Mouse (Mus musculus) testis, adult 2 months (tissue): ENCODE measurements around the gene Gm26661.

ENCODE experiments used
- CTCF ChIP-seq: fragments of 200-500 bp; IDR thresholded peaks from 2 replicates; pipeline ENCODE4 v1.5.1; 2012; ENCODE audit warnings: low read depth, mild to moderate bottlenecking, inconsistent platforms, low read length, moderate library complexity; ENCODE audit not compliant: control insufficient read depth, insufficient read depth, insufficient replicate concordance
- POLR2A ChIP-seq: fragments of 200-500 bp; IDR thresholded peaks from 2 replicates; pipeline ENCODE4 v1.6.1; 2012; ENCODE audit warnings: low read depth, mild to moderate bottlenecking, inconsistent platforms, low read length, moderate library complexity; ENCODE audit not compliant: control insufficient read depth

DNA sequence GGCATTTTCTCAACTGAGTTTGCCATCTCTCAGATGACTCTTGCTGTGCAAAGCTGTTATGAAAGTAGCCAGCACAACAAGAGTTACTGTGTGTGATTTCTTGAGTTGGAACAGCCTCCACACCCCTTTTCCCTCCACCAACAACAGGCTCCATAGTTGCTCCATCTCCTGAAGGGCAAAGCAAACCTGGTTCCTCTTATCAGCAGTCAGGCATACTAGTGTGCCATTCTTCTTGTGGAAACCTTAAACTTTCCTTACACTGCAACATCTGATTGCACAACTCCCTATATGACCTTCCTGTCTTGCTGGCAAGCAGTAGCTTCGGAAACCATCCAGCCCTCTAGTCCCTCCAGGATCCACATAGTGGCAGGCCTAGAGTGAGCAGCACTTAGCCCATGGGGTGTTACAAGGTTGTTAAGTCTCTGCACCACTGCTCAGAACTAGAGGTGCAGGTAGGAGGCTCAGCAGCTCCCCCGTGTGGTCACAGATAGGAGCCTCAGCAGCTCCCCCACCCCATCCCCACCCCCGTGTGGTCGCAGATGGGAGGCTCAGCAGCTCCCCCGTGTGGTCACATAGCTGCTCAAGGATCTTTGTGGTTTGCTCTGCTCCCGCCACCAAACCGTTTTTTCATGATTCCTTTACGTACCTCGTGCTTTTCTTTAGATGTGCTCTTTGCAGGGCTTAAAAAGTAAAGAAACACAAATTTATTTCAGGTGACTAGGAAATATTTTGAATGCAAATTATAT is 25.6 kb upstream of the Gm26661 start:
- TF ChIP-seq POLR2A (no peak), CTCF (peak; percentile 78)
